Mouse (Mus musculus): ENCODE measurements around the gene Tbrg1. TPM values are rescaled to one million over a fixed set of nuclear protein-coding genes. Genes with fewer than 3 reads are reported as not detected.

Tbrg1 gene
- total RNA-seq, 2 experiments from 2014 or later, result 51.5 to 52.8 TPM

- DNase-seq, result no peak
- intact Hi-C loops (cut with DNase I), result loop anchor here (10.0 kb wide), 1 partner anchor 379 kb away; the partner anchor contains the start of gene Slc37a2
These were observed 22.8 kb downstream of the Tbrg1 start for GRCm38 (mm10) chr9:37634269-37634668.

DNA sequence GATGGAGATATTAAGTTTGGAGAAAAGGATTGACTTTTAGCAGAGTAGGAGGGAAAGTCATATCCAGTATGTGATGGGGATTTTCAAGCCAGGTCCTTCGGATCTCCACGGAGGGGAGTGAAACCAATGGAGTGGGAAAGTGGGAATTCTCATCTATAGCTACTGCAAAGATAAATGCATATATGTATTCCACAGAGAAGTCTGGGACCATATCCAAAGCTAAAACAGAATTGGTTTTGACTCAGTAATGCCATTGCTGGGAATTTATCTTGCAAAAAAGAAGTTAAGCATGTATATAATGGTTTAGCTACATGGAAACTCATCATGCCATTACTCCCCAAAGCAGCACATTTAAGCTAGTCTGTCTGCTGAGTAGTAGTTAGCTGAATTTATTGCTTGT, 24.8 kb downstream of the Tbrg1 start:
- intact Hi-C loops (cut with DNase I), result loop anchor here (10.0 kb wide), 1 partner anchor 378 kb away; the partner anchor contains the start of gene Slc37a2

DNA sequence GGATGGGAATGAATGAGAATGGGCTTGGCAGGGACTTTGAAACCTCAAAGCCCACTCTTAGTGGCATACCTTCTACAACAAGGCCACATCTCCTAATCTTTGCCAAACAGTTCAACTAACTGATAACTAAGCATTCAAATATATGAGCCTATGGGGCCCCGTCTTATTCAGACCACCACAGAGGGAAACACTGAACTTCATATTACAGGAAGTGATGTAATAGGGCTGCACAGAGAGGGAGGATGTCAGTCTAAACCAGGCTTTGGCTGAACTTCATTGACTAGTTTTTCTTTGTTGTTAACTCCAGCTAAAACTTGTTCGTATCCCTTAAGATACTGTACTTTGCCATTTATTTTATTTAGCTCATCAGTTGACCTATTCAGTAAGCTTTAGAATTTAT, 27.2 kb downstream of the Tbrg1 start:
- intact Hi-C loops (cut with DNase I), result loop anchor here (10.0 kb wide), 1 partner anchor 375 kb away; the partner anchor contains the start of gene Slc37a2
- DNase-seq, result no peak

More for the DNA sequence above, 24.8 kb downstream of the Tbrg1 start:
- no peak for DNase-seq

- intact Hi-C loops (cut with DNase I), result no loop called here
- no peak for DNase-seq
These were observed 28.5 kb downstream of the Tbrg1 start for GRCm38 (mm10) chr9:37628581-37628980.

DNA sequence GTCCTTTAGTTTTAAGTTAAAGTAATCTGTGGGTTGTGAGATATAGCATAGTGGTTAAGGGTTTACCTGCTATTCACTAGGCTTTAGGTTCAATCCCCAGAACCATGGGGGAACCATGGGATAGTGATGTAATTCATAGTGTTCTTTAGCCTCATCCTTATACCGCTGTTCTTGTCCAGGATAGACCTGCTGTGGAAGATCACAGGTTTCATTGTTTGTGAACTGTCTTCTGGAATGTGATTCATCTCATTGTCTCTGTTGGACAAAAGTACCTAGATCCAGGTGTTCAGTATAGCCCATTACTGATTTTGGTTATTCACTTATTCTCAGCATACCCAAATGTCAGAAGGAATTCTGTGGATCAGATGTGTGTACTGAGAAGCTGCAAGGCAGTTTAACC, 29.8 kb downstream of the Tbrg1 start:
- DNase-seq, result no peak
- intact Hi-C loops (cut with DNase I), result no loop called here

DNA sequence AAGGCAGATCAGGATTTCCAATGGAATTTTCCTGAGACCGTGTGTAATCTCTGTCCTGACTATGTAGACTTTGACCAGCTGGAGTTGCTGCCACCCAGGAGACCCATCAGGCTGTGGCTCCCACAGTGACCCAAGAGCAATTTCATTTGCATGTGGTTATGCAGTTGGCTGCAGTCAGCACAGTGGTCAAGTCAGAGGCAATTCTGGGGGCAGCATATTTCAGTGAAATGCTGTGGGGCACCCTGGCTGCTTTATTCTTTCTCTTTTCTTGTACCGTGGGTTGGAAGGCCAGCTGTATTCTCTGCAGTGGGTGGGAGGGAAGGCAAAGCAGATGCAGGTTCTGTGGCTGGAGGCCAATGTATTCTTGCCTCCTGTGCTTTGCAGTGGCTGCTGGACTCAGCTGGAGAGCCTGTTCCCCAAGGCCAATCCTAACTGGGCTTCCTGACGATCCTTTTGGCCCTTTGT, 31.0 kb downstream of the Tbrg1 start:
- peak; percentile 28 to 54 for DNase-seq
- intact Hi-C loops (cut with DNase I), result no loop called here

GRCm38 (mm10) chr9:37625641-37626040, 31.5 kb downstream of the Tbrg1 start:
- DNase-seq, result peak in 1 of 2 experiments; percentile 41
- intact Hi-C loops (cut with DNase I), result no loop called here

- intact Hi-C loops (cut with DNase I), result no loop called here
- no peak for DNase-seq
These were observed 32.0 kb downstream of the Tbrg1 start for GRCm38 (mm10) chr9:37625129-37625528.

GRCm38 (mm10) chr9:37624502-37624901, 32.6 kb downstream of the Tbrg1 start:
- intact Hi-C loops (cut with DNase I), result no loop called here

DNA sequence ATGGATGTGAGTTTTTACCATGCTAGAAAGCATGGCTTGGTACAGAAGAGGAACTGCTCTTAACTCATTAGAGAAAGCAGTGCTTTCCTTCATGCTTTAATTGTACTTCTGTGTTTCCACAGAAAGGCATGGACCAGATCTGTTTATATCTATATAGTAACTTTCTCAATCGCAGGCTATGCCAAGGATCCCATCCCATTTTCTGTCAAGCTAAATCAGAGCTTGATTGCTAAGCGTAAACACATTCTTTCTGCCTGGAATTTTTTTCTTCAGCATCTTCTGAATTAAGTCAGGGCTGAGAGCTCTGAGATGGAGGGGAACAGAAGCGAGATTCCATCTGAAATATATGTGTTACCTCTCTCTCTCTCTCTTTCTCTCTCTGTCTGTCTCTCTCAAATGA, 33.1 kb downstream of the Tbrg1 start:
- intact Hi-C loops (cut with DNase I), result no loop called here
- no peak for DNase-seq

More at GRCm38 (mm10) chr9:37624502-37624901, 32.6 kb downstream of the Tbrg1 start:
- DNase-seq, result no peak

DNA sequence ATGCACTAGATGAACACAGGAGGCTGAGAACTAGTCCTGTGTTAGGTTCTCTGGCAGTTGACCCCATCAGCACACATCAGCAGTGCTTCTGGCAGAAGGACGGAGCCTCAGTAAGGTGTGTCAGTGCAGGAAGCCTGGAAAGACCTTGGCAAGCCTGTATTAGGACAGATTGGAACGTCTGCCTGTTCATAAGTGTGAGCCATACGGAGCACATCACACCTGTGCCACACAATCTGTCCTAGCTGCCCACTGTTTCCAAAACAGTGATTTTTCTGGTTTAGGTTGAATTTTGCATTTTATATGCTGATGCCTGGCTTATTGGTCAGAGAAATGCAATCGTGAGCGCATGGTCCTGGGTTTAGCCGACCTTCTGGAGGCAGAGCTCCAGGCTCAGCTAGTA, 35.8 kb downstream of the Tbrg1 start:
- no peak for DNase-seq
- intact Hi-C loops (cut with DNase I), result no loop called here

DNA sequence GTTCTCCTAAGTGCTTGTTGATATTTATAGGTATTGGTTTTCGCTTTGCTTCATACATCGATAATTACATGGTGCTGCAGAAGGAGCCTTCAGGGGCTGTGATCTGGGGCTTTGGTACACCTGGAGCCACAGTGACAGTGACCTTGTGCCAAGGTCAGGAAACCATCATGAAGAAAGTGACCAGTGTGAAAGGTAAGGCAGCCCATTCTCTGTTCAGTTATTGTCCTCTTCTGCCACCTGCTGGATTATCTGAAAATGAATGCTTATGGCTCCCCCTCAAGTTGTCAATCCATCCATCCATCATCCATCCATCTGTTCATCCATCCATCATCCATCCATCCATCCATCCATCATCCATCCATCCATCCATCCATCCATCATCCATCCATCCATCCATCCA, 40.3 kb downstream of the Tbrg1 start:
- intact Hi-C loops (cut with DNase I), result loop anchor here (1.0 kb wide), 2 partner anchors 154 to 186 kb away; no protein-coding TSS in a partner anchor
- peak; percentile 50 to 69 for DNase-seq

DNA sequence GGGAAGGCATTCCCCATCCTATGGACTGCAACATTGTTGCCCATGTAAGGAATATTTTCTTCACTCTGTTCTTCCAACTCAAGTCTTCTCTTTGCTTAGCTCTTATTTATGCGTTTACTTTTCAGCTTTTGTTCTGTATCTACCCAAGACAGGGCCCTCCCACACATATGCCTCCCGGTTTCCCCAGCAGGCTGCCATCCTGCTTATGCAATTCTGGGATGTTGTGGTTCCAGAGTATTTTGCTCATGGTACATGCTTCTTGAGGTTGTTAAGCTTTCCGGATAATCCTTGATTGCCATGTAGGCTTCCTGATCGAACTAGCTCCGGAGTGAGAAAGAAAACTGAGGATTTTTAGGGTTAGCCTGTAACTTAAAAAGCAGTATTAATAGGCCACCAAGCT, 41.9 kb downstream of the Tbrg1 start:
- intact Hi-C loops (cut with DNase I), result no loop called here
- no peak for DNase-seq

DNA sequence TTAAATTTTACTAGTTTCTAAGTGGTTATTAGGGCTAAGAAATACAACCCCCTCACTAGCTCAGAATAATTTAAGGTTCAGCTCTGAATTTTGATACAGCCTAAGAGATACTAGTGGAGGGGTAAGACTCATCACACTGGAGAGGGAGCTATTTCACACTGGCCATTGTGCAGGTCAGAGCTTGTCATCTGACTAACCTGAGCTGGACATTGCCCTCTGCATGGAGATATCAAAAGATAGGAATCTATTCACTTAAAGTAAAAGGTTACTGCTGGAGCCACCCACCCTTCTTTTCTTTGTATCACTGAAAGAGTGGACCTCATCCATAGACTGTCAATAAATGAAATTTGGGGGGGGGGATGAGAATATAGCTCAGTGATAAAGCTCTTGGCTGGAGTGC, 42.8 kb downstream of the Tbrg1 start:
- intact Hi-C loops (cut with DNase I), result loop anchor here (5.0 kb wide), 2 partner anchors 47 to 62 kb away; partner anchors contain the start of gene Nrgn
- no peak for DNase-seq

DNA sequence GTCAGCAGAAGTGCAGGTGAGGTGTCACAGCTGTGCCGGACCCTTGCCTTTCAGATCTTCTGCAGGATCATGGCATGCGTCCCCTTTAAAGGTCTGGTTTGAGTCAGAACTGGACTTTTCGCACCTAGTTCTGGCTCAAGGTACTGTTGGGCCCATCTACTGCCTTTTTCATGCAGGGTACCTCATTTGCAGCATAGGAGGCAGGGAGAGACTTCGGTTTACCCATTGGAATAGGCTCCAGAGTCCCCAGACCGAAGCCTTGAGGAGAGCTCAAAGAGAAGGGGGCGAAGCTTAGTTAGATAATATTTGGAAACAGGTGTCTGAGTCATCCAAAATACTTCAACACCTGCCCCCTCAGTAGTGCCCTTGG, 43.2 kb downstream of the Tbrg1 start:
- DNase-seq, result no peak
- intact Hi-C loops (cut with DNase I), result loop anchor here (2.0 to 5.0 kb wide), 3 partner anchors 47 to 87 kb away; partner anchors contain the start of gene Nrgn

DNA sequence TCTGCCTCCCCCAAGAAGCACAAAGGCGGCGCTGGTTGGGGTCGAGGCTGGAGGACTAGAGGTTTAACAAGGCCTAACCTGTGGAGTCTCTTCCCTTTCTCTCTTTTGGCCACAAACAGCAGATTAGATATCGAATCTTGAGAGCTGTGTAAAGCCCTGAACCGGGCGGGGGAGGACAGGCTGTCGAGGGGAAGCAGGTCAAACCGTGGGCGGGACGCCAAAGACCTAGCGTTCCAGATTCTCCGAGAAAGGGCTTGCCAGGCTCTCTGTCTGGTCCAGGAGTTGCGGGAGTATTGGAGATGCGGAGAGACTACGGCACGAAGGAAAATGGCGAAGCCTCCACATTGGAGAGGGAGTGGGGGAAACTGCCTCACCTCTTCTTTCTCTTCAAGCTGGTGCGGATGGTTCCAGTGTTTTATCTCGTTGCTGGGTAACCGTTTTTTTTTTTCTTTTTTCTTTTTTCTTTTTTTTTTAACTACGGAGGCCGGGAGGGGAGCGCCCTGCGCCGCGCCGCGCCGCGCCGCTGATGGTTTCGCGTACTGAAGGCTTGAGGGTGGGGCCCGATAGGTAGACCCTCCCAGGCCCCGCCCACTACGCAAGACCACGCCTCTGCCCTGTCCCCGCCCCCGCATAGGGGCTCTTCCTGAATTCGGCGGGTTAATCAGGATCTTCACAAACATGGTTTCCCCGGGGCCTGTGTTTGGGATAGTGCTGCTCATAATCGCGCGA, 43.8 kb downstream of the Tbrg1 start, which contains the start of gene Spa17:
Spa17 (minus strand) TSS at position 541 of the 729 bp plus-strand sequence.
- intact Hi-C loops (cut with DNase I), result loop anchor here (2.0 to 5.0 kb wide), 3 partner anchors 46 to 87 kb away; partner anchors contain the start of gene Nrgn
- peak; percentile 91 to 92 for DNase-seq

DNA sequence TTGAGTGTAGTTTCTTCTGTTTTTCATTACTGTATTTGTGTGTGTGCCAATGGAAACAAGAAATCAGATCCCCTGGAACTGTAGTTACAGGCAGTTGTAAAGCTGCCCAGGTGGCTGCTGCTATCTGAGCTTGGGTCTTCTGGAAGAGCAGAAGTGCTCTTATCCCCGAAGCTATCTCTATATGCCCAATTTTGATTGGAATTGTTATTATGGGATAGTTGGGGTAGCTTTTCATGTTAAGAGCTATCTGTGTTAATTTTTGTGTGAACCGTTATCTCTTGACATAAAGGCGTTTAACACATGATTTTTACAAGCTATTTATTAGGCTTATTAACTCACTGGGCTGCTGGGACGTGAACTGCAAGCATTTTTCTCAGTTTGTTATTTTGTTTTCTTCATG, 47.6 kb downstream of the Tbrg1 start:
- intact Hi-C loops (cut with DNase I), result no loop called here
- no peak for DNase-seq

DNA sequence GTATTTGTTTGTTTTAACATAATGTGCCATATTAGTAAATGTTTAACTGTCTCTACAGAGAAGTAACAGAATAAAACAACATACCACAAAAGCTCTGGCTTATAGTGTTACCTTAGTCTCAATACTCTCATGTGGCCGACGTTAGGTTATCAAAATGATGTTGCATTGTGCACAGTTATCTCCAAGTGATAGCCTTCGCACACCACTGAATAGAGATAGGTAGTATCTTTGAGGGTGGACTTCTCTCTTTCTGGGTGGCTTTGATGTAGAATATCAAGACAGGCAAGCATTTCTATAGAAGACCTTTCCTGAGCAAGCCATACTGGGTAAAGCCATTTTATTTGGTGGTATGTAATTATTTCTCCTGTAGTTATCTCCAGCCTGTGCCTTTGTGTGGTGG, 52.0 kb downstream of the Tbrg1 start:
- intact Hi-C loops (cut with DNase I), result no loop called here
- DNase-seq, result no peak

DNA sequence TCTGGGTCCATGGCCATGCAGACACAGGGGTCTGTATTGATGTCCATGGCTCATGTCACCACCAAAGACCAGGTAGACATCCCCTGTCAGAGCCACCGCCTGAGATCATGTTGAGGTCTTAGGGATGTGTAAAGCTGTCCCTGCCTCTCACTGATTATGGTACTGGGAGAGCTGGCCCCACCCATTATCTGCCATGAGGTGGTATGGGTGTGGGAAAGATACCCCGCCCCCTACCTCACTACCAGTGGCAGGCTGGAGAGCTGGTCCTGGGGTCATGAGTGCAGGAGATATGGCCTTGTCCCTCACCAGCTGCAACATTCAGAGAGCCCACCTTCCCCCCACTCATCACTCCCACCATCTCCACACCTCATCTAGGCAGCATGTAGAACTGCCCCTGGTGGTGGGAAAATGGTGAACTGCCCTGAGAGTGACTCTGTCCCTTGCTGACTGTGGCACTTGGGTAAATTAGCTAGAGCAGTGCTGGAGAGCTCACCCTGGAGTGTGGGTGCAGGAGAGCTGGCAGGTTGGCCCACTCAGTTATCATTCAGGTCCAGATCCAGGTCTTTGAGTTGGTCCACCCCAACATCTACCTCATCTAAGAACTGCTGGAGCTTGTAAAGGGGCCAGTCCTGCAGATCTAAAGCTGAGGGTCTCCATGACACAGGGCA, 56.4 kb downstream of the Tbrg1 start:
- DNase-seq, result no peak
- intact Hi-C loops (cut with DNase I), result no loop called here
